Mouse (Mus musculus) liver, embryonic 14.5 days (tissue): ENCODE measurements around the gene Acacb.

ENCODE experiments used
- CTCF ChIP-seq: IDR thresholded peaks from 2 replicates; pipeline ENCODE4 v1.5.1; 2016; ENCODE audit warnings: antibody characterized with exemption, low read depth, control low read depth
- EP300 ChIP-seq: IDR thresholded peaks from 2 replicates; pipeline ENCODE4 v1.6.1; 2016; ENCODE audit warnings: antibody characterized with exemption, low read depth

- TF ChIP-seq CTCF: no peak
- TF ChIP-seq EP300: no peak
Measured at GRCm38 (mm10) chr5:114269984-114270383, 123.6 kb downstream of the Acacb start.
